ENCODE assay signal across 8 mouse cellular contexts in the genomic region with DNA sequence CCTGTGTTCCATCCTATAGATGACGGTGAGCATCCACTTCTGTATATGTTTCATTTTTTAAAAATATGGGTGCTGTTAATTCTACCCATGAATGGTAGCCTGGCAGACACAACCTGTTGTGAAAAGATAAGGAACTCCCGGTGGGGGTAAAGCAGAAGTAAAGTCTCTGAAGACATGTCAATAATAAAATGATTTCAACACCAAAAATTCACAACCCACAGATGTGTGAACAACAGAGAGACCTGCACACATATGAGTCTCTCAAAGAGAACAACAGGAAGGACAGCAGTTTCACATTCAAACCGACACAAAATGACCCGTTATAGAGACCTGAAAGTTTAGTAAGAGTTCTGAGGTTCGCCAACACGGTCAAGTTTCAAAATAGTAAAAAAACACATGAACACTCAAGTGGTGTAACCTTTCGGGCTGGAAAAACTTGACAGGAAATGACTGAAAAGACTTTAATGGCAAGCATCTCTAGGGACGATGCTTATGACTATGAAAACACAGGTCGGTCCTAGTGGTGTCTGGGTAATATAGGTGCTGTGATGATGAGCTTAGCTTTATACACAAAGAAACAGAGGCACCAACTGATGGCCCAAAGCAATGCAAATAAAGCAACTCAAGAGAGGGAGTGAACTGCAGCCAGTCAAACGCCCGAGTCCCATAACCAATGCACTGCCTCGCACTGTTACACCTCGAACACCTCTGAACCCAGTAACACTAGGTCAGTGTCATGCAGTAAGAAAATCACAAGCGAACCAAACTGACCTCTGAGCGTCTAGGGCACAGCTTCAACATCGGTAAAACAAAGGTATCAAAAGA. TPM values are rescaled to one million over a fixed set of nuclear protein-coding genes. Genes with fewer than 3 reads are reported as not detected.
DNase-seq lines count a peak whose midpoint lies in the region; ATAC-seq and TF ChIP-seq lines count a peak whose summit lies in the region.

No protein-coding gene starts in this region.

- TF ChIP-seq POLR2A in small intestine, adult 2 months (IDR thresholded peaks at IDR 0.05; ENCODE audit: low read depth, low read length) = no peak

- no peak for TF ChIP-seq EP300 in lung, postnatal 0 days (IDR thresholded peaks at IDR 0.05)

- no peak for DNase-seq in lung, postnatal 0 days (ENCODE audit: low spot score)
- no peak for DNase-seq in lung, postnatal 36 days
- DNase-seq in layer of hippocampus, postnatal 14 days (ENCODE audit: low spot score in 2 of 2) = no peak
- no peak for DNase-seq in ovary, adult 18-20 months (ENCODE audit: low spot score)
- no peak for DNase-seq in retina, postnatal 1 day

- peak overlapping the region; percentile 81 for H3K4me3 ChIP-seq in lung, postnatal 0 days (ENCODE audit: low read depth, low read length)
- H3K4me3 ChIP-seq in limb, embryonic 15.5 days = peak overlapping the region; percentile 85
- peak overlapping the region; percentile 56 for H3K4me3 ChIP-seq in small intestine, adult 2 months (ENCODE audit: low read depth, low read length)

- 0 out of 2 replicates have a peak overlapping the region, but pooled peaks have one; percentile 93 for H3K9ac ChIP-seq in lung, postnatal 0 days (replicated peaks; ENCODE audit: low read depth)
- no peak overlapping the region for H3K9ac ChIP-seq in limb, embryonic 15.5 days

- H3K4me2 ChIP-seq in lung, postnatal 0 days (replicated peaks; ENCODE audit: low read depth, low read length) = peak overlapping the region; percentile 70
- H3K4me2 ChIP-seq in limb, embryonic 15.5 days = peak overlapping the region; percentile 80

- H3K4me1 ChIP-seq in lung, postnatal 0 days (ENCODE audit: insufficient read depth, low read depth, low read length) = no peaks in the 10 kb centered on the region
- peaks cover 19% of the 10 kb centered on the region for H3K4me1 ChIP-seq in limb, embryonic 15.5 days
- H3K4me1 ChIP-seq in small intestine, adult 2 months (ENCODE audit: control insufficient read depth, insufficient read depth, insufficient read length, low read length) = peaks cover 5% of the 10 kb centered on the region

- ATAC-seq in lung, postnatal 0 days = no peak
- peak; percentile 66 for ATAC-seq in erythroid progenitor cell, adult 5-6 weeks (replicated peaks; ENCODE audit: low FRiP score, poor library complexity, severe bottlenecking)
- no peak for ATAC-seq in limb, embryonic 15.5 days (ENCODE audit: insufficient number of reproducible peaks, low FRiP score, low TSS enrichment, low read depth)

- no peaks in the 10 kb centered on the region for H3K9me3 ChIP-seq in lung, postnatal 0 days (ENCODE audit: low read length)
- H3K9me3 ChIP-seq in limb, embryonic 15.5 days = no peaks in the 10 kb centered on the region

- no peak overlapping the region for H3K27ac ChIP-seq in lung, postnatal 0 days (ENCODE audit: low read length)
- no peak overlapping the region for H3K27ac ChIP-seq in limb, embryonic 15.5 days
- peak overlapping the region; percentile 58 for H3K27ac ChIP-seq in small intestine, adult 2 months (ENCODE audit: insufficient read depth, low read depth, low read length)

- H3K36me3 ChIP-seq in lung, postnatal 0 days (ENCODE audit: insufficient read depth, low read length) = peaks cover 10% of the 10 kb centered on the region; the same call in 1 of the 2 replicates
- H3K36me3 ChIP-seq in limb, embryonic 15.5 days = peaks cover 11% of the 10 kb centered on the region
- H3K36me3 ChIP-seq in small intestine, adult 2 months (ENCODE audit: control insufficient read depth, insufficient read depth, low read length) = peaks cover 17% of the 10 kb centered on the region

- H3K27me3 ChIP-seq in lung, postnatal 0 days (replicated peaks; ENCODE audit: insufficient read depth, low read length) = no peaks in the 10 kb centered on the region
- no peaks in the 10 kb centered on the region for H3K27me3 ChIP-seq in limb, embryonic 15.5 days
- no peaks in the 10 kb centered on the region for H3K27me3 ChIP-seq in small intestine, adult 2 months (ENCODE audit: control insufficient read depth, insufficient read depth, low read length)

- TF ChIP-seq CTCF in lung, postnatal 0 days (IDR thresholded peaks at IDR 0.05) = no peak
- no peak for TF ChIP-seq CTCF in small intestine, adult 2 months (IDR thresholded peaks at IDR 0.05; ENCODE audit: extremely low read depth, insufficient read length, insufficient replicate concordance, low read depth, low read length)

- 73% methylated on average over 16 of the region's 16 CpGs for WGBS in lung, postnatal 0 days
- 84% methylated on average over 16 of the region's 16 CpGs for WGBS in limb, embryonic 15.5 days
- WGBS in small intestine, adult 2 months = 54% methylated on average over 16 of the region's 16 CpGs

RNA-seq across cellular contexts. Expression of a gene that starts 1.7 kb away (rescaled TPM):
- polyA plus RNA-seq in lung, postnatal 0 days (2015; fragmentation: Nextera tagmentation; extraction: Ambion mirVana) = 97.1 and 114 TPM in 2 replicates
- 59.5 and 73.8 TPM in 2 replicates for total RNA-seq in erythroid progenitor cell, adult 5-6 weeks (2015; ENCODE audit: low replicate concordance)
- total RNA-seq in erythroid progenitor cell, adult 5-6 weeks (2017; ENCODE audit: low replicate concordance) = 21.8 and 66.6 TPM in 2 replicates
- polyA plus RNA-seq in limb, embryonic 15.5 days (2015; fragmentation: Nextera tagmentation; extraction: Ambion mirVana) = 122 and 128 TPM in 2 replicates
- 15.7 and 27.6 TPM in 2 replicates for polyA plus RNA-seq in small intestine, adult 2 months (2012; rRNA removed)
- 10 to 100 TPM; 35.4 to 36.6 TPM for total RNA-seq in layer of hippocampus, postnatal 14 days (2021)

RNA-seq across cellular contexts. Expression of a gene that starts 1.7 kb away (rescaled TPM):
- 7.3 and 7.8 TPM in 2 replicates for polyA plus RNA-seq in lung, postnatal 0 days (2015; fragmentation: Nextera tagmentation; extraction: Ambion mirVana)
- total RNA-seq in erythroid progenitor cell, adult 5-6 weeks (2015; ENCODE audit: low replicate concordance) = 61.2 and 62.3 TPM in 2 replicates
- 58.8 and 73.4 TPM in 2 replicates for total RNA-seq in erythroid progenitor cell, adult 5-6 weeks (2017; ENCODE audit: low replicate concordance)
- polyA plus RNA-seq in limb, embryonic 15.5 days (2015; fragmentation: Nextera tagmentation; extraction: Ambion mirVana) = 9.4 and 11.5 TPM in 2 replicates
- polyA plus RNA-seq in small intestine, adult 2 months (2012; rRNA removed) = 10.7 and 19.7 TPM in 2 replicates
- 100 to 1,000 TPM in 1 of 2 experiments, 10 to 100 TPM in 1; 99.4 to 107 TPM for total RNA-seq in layer of hippocampus, postnatal 14 days (2021)

RNA-seq across cellular contexts. Expression of a gene that starts 27.1 kb away (rescaled TPM):
- 12.3 and 15.8 TPM in 2 replicates for polyA plus RNA-seq in lung, postnatal 0 days (2015; fragmentation: Nextera tagmentation; extraction: Ambion mirVana)
- 72.1 and 73.2 TPM in 2 replicates for total RNA-seq in erythroid progenitor cell, adult 5-6 weeks (2015; ENCODE audit: low replicate concordance)
- total RNA-seq in erythroid progenitor cell, adult 5-6 weeks (2017; ENCODE audit: low replicate concordance) = 52.5 and 87.7 TPM in 2 replicates
- polyA plus RNA-seq in limb, embryonic 15.5 days (2015; fragmentation: Nextera tagmentation; extraction: Ambion mirVana) = 23.0 and 26.2 TPM in 2 replicates
- 7.3 and 11.9 TPM in 2 replicates for polyA plus RNA-seq in small intestine, adult 2 months (2012; rRNA removed)
- total RNA-seq in layer of hippocampus, postnatal 14 days (2021) = 100 to 1,000 TPM; 114 to 128 TPM
